Mouse (Mus musculus) megakaryocyte, embryonic 14.5 days (primary cell): Measurements from ENCODE around the gene Arhgap35. TPM values are rescaled to one million over a fixed set of nuclear protein-coding genes. Genes with fewer than 3 reads are reported as not detected.

Experiments
- H3K27me3 ChIP-seq: replicated peaks from 2 replicates; pipeline ENCODE3; 2012; ENCODE audit warnings: inconsistent platforms
- H3K36me3 ChIP-seq: replicated peaks from 2 replicates; pipeline ENCODE3; 2012; ENCODE audit warnings: low read length, inconsistent platforms, mixed read lengths
- H3K4me1 ChIP-seq: 2 replicates; pipeline ENCODE4 v1.6.1; 2012; ENCODE audit warnings: inconsistent platforms
- H3K4me3 ChIP-seq: replicated peaks from 2 replicates; pipeline ENCODE3; 2012; ENCODE audit warnings: moderate library complexity, mild to moderate bottlenecking, inconsistent platforms
- H3K9me3 ChIP-seq: 2 replicates; pipeline ENCODE4 v1.6.1; 2012; ENCODE audit warnings: inconsistent platforms
- FLI1 ChIP-seq: IDR thresholded peaks from 2 replicates; pipeline ENCODE4 v1.6.1; 2012; ENCODE audit warnings: low read length, inconsistent platforms, mixed read lengths
- GATA1 ChIP-seq: IDR thresholded peaks from 3 replicates; pipeline ENCODE4 v1.6.1; 2012; ENCODE audit warnings: mixed read lengths, low read length, inconsistent platforms, borderline replicate concordance
- polyA plus RNA-seq: library from polyadenylated mRNA; stranded (reverse); fragments of >175 nt; gene quantifications from 2 replicates; pipeline ENCODE4 v1.2.3, GENCODE M21; 2012; ENCODE audit warnings: low replicate concordance; ENCODE audit not compliant: insufficient read depth

Arhgap35 gene
- polyA plus RNA-seq, 1 experiment = 2.7 TPM

DNA sequence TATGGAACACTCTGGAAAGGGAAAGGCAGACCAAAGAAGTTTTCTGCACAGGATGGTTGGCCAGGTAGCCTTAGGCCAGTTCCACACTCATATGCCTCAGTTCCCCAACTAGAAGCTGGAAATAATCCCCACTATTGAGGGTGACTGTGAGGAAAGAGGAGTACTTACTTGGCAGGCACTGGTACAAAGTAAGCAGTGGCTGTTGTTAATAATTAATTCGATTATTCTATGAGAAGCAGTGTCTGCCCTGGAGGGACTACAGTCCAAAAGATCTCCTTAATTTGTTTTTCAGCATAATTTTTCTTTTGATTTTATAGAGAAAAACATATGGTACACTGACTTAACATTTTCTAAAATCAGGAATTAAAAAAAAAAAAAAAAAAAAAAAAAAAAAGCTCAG, 10.7 kb downstream of the Arhgap35 start:
- Histone ChIP-seq H3K36me3 (peaks cover 19% of the 10 kb centered on the region), H3K4me1 (peaks cover 40% of the 10 kb centered on the region), H3K27me3 (no peaks in the 10 kb centered on the region), H3K4me3 (no peak overlapping the region), H3K9me3 (0 out of 2 replicates have a peak, but pooled peaks cover 4% of the 10 kb centered on the region)
- no peak for TF ChIP-seq FLI1
- TF ChIP-seq GATA1 = no peak

- Histone ChIP-seq H3K9me3 (0 out of 2 replicates have a peak, but pooled peaks cover 4% of the 10 kb centered on the region), H3K27me3 (no peaks in the 10 kb centered on the region), H3K4me3 (no peak overlapping the region), H3K36me3 (peaks cover 14% of the 10 kb centered on the region), H3K4me1 (peaks cover 39% of the 10 kb centered on the region)
- TF ChIP-seq GATA1 (no peak), FLI1 (no peak)
These were observed 13.1 kb downstream of the Arhgap35 start for GRCm38 (mm10) chr7:16601683-16602102.

DNA sequence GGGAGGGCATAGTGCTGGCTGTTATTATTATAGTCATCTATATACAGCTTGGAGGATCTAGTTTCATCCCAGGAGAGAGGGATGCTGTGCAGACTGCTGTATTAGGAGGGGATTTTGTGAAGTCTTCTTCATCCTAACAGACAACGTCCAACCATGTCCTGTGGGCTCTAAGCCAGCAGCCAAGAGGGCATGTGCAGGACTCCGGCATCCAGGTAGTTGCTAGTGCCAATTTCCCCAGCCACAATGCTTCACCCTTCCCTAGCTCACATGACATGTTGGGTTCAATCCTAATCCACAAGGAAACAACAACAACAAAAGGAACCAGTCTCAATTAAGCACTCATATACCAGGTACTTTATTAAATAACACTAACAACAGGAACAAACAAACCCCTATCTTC, 15.8 kb downstream of the Arhgap35 start:
- peaks cover 39% of the 10 kb centered on the region for H3K4me1 ChIP-seq

DNA sequence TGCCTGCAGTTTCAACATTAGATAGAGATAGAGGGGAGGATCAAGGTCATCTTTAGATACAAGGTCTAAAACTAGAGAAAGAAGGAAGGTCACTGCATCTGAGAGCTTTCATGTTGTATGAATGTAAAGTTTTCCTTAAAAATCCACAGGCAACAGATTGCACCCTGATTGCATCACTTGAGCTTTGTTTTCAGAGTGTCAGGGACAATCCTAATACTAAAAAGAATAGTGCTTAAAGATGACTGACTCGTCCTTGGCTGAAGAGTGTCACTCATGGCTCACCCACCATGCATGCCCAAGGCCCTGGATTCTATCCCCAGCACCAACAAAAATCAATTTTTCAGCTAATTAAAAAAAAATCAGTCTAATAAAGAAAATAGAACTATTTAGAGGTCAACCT, 23.5 kb downstream of the Arhgap35 start:
- TF ChIP-seq FLI1 (no peak), GATA1 (no peak)
- H3K36me3 ChIP-seq = peaks cover 14% of the 10 kb centered on the region
- H3K27me3 ChIP-seq = no peaks in the 10 kb centered on the region
- H3K4me3 ChIP-seq = no peak overlapping the region
- H3K9me3 ChIP-seq = no peaks in the 10 kb centered on the region
- H3K4me1 ChIP-seq = peaks cover 40% of the 10 kb centered on the region

More for the DNA sequence above, 15.8 kb downstream of the Arhgap35 start:
- no peak overlapping the region for H3K4me3 ChIP-seq
- 0 out of 2 replicates have a peak, but pooled peaks cover 3% of the 10 kb centered on the region for H3K9me3 ChIP-seq
- peaks cover 15% of the 10 kb centered on the region for H3K36me3 ChIP-seq
- TF ChIP-seq FLI1 (no peak), GATA1 (no peak)
- no peaks in the 10 kb centered on the region for H3K27me3 ChIP-seq

- no peak overlapping the region for H3K4me3 ChIP-seq
- no peak for TF ChIP-seq GATA1
- no peak for TF ChIP-seq FLI1
These were observed 27.1 kb downstream of the Arhgap35 start for GRCm38 (mm10) chr7:16587649-16588048.

DNA sequence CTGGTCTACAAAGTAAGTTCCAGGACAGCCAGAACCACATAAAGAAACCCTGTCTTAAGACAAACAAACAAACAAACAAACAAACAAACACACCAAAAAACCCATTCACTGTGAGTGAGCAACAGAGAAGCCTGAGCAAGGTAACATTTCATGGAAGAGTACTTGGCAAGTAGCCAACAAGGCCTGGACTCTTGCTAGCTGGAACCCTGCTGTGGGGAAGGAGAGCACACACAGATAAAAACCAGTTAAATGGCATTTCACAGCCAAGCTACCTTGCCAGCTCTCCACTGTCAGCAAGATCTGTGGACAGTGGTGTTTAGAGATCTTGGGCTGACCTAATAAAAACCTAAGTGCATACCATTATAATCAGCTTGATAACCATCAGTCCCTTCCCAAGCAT, 30.4 kb downstream of the Arhgap35 start:
- Histone ChIP-seq H3K36me3 (no peaks in the 10 kb centered on the region), H3K4me3 (no peak overlapping the region), H3K9me3 (no peaks in the 10 kb centered on the region), H3K27me3 (no peaks in the 10 kb centered on the region), H3K4me1 (peaks cover 72% of the 10 kb centered on the region)
- no peak for TF ChIP-seq FLI1
- TF ChIP-seq GATA1 = no peak

More at GRCm38 (mm10) chr7:16587649-16588048, 27.1 kb downstream of the Arhgap35 start:
- no peaks in the 10 kb centered on the region for H3K27me3 ChIP-seq
- H3K36me3 ChIP-seq = peaks cover 9% of the 10 kb centered on the region
- H3K4me1 ChIP-seq = peaks cover 61% of the 10 kb centered on the region
- no peaks in the 10 kb centered on the region for H3K9me3 ChIP-seq

DNA sequence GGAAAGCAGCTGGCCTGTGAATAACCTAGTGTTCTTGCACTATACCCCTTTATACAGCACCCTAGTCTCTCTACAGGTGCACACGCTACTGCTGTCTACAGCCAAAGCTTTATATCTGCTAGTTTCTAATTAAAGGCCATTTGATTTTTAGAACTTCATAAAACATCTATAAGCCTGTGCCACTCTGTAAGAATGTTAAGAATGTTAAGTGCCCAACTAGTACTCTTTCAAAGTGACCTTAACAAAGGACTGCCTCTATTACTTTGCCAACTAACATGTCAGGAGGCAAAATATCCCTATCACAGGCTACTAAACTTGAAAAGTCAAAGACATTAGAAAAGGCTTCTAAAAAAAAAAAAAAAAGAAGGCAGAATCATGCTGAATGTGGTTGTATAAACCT, 31.0 kb downstream of the Arhgap35 start:
- Histone ChIP-seq H3K36me3 (no peaks in the 10 kb centered on the region), H3K9me3 (no peaks in the 10 kb centered on the region), H3K4me1 (peaks cover 67% of the 10 kb centered on the region), H3K4me3 (no peak overlapping the region), H3K27me3 (no peaks in the 10 kb centered on the region)
- TF ChIP-seq GATA1 (no peak), FLI1 (no peak)

- H3K4me3 ChIP-seq = no peak overlapping the region
- H3K9me3 ChIP-seq = no peaks in the 10 kb centered on the region
- H3K27me3 ChIP-seq = no peaks in the 10 kb centered on the region
- peaks cover 60% of the 10 kb centered on the region for H3K4me1 ChIP-seq
- TF ChIP-seq FLI1 (no peak), GATA1 (no peak)
- peaks cover 3% of the 10 kb centered on the region for H3K36me3 ChIP-seq
These were observed 32.5 kb downstream of the Arhgap35 start for GRCm38 (mm10) chr7:16582299-16582698.

DNA sequence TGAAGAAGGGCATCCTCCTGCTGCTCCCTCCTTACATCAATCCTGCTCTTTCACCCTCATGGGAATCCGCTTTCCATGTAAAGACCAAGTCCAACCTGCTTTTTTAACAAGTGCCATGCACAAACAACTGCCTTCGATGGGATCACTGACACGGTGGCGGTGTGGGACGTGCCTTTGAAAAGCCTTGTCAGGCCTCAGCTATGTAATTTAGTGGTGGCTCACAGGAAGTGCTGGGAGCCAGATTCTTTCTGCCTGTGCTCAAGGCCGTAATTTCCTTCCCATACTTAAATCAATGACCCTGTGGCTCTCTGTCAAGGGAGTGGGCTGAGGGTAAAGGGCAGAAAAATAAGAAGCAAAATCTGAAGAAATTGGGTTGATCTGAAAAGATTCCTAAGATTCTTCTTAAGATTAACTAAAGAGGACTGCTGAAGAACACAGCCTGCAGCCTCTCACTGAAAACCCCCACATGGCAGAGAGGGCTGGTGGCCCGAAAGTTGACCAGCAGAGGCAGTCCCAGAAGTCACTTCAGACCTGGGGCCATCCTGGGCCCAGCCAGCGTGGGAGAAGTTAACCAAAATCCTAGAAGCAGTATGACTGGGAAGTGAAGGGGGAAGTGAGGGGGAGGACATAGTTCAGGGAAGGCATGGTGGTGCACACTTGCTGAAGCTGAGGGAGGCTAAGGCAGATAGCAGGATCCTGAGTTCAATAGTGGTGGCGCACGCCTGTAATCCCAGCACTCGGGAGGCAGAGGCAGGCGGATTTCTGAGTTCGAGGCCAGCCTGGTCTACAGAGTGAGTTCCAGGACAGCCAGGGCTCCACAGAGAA, 33.3 kb downstream of the Arhgap35 start:
- H3K4me3 ChIP-seq = peak overlapping the region; percentile 59
- no peaks in the 10 kb centered on the region for H3K27me3 ChIP-seq
- peaks cover 63% of the 10 kb centered on the region for H3K4me1 ChIP-seq
- peaks cover 3% of the 10 kb centered on the region for H3K36me3 ChIP-seq
- TF ChIP-seq FLI1 = no peak
- no peak for TF ChIP-seq GATA1
- H3K9me3 ChIP-seq = no peaks in the 10 kb centered on the region

GRCm38 (mm10) chr7:16576719-16577118, 38.1 kb downstream of the Arhgap35 start:
- no peaks in the 10 kb centered on the region for H3K27me3 ChIP-seq
- no peak overlapping the region for H3K4me3 ChIP-seq
- H3K4me1 ChIP-seq = peaks cover 55% of the 10 kb centered on the region
- H3K36me3 ChIP-seq = peaks cover 3% of the 10 kb centered on the region
- TF ChIP-seq GATA1 (no peak), FLI1 (no peak)
- H3K9me3 ChIP-seq = no peaks in the 10 kb centered on the region
